Mouse (Mus musculus) brain, embryonic 18.5 days (tissue): ENCODE results near the gene Abhd12b.
A peak's percentile ranks its signal among the peaks of the same experiment; 100 is the strongest.
"Not testable (repeated sequence)": the region's sequence is repeated elsewhere in the genome, so short reads cannot be mapped to it uniquely, and the experiment has no call there.

Experiments
- DNase-seq: peaks from one replicate; pipeline ENCODE4 v3.0.0-alpha.2; 2012; ENCODE audit warnings: low read depth, low spot score

Abhd12b gene

DNA sequence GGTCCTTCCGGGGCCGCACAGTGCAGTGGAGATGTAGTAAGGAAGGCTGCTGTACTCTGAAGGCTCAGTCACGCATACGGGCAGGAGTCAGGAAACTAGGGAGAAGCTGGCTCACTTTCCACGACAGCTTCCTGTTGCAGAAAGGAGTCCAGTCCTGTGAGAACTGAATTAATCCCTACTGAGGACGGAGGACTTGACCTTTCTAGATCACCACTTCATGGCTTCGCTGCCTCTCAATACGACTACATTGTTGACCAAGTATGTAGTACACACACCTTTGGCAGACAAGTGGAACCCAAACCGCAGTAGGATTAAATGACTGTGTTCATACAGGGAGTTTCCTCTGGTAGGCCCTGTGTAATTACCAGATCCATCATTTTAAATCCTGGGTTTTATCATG, 16.3 kb upstream of the Abhd12b start:
- DNase-seq, result no peak

DNA sequence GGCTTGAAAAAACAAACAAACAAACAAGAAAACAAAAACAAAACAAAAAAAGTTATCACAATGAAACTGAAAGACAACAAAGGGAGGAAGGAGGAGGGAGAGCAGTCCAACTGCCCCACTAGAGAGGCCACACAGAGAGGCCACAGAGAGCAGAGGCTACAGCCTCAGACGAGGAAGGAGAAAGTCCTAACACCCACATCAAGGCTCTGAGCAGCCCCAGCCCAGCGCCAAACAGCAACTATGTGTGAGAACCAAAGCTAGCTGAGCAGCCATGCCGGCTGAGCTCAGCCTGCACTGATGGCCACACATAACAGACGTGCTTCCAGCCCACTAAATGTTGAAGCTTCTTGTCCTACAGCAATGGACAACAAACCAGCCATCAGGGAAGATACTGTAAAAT, 14.1 kb upstream of the Abhd12b start:
- no peak for DNase-seq

DNA sequence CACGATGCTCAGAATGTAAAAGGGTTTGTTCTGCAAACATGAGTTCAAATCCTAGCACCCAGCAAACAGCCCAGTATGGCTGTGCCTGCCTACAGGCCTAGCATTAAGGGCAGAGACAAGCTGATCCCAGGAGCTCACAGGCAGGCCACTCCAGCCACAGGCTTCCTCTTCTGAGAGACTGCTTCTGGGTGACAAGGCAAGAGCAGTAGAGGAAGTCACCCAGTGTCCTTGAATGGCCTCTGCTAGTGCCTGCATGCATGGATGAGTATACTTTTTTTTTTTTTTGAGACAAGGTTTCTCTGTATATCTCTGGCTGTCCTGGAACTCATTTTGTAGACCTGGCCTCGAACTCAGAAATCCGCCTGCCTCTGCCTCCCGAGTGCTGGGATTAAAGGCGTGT, 13.4 kb upstream of the Abhd12b start:
- no peak for DNase-seq

DNA sequence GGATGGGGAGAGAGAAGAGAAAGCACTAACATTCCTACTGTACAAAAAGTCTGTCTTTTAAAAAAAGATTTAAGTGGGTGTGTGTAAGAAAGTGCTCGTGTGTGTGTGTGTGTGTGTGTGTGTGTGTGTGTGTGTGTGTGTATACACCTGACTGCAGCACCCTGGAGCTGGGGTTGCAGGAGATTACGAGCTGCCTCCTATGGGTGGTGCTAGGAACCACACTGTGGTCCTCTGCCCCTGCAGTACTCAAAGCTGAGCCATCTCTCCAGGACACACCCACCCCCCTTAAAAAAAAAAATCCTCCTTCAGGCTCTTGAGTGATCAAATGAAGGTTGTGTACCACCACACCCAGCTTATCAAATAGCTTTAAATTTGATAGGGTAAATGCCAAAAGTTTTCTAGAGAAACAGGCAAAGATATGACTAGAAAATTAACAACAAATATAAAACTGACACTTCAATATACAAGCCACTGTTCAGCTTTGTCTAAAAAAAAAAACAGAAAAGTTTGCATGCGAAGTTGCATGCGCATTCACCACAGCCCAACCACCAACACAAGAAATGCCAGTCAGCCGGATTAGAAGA, 12.9 kb upstream of the Abhd12b start:
- DNase-seq, result no peak

DNA sequence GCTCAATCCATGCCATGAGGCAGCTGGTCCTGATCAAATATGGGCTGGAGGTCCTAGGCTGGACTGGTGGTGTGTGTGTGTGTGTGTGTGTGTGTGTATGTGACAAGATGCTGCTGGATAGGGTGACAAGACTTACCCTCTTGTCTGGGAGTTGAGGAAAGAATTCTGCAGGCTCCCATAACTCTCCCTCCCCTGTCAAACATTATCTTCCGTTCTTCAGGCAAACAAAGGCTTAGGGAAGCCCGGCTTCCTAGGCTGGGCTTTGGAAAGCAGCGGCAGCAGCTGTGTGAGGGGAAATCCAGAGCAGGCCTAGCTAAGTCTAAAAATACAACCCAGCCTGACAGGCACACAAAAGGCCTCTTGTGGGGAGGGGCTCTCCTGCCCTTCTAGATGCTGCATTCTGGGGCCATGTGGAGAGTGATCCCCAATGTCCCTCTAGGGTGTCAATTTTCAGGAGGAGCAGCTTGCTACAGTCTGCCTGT, 9.8 kb upstream of the Abhd12b start:
- DNase-seq, result not testable (repeated sequence)

DNA sequence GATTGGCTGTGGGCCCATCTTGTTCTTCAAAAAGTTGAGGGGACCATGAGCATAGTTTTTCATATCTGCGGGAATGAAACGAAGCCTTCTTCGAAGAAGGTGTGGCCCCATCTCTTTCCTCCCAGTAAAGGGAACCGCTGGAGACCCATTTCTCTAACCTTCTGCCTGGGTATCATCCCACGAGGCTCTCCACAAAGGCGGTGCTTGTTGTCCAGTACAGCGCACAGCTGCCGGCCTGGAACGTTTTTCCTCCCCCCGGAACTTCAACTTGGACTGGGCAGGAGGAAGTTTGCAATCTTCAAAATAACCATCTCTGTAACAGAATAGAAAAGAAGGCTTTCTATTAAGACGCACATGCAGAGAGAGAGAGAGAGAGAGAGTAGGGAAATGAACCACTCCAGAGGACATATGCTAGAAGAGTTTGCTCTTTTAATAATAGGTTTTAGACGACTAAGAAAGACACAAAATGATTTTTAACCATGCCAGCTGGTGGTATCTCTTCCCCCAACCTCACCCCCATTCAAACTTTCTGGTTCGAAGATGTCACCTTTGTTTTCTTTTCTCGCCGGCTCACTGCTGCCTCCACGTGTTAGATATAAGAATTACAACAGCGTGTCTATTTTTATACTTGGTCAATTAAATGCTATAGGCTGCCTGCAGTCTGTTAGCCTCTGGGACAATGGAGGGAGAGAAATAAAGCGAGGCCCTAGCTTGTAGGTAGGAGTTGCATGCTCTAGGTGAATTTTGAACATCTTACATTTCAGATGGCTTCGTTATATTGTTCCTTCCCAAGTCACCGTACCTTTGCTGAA, 9.1 kb upstream of the Abhd12b start:
- DNase-seq, result no peak

DNA sequence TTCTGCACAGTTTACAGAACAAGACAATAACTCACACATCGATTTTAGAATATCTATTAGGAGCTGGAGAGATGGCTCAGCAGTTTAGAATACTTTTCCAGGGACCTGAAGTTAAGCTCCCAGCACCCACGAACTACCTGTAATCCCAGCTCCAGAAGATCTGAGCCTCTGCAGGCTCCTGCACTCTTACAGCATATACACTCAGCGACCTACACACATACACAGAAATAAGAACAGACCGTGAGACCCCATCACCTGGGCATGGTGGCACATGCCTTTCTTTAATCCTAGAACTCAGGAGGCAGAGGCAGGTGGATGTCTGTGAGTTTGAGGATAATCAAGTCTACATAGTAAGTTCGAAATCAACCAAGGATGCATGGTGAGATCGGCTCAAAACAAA, 8.4 kb upstream of the Abhd12b start:
- no peak for DNase-seq

DNA sequence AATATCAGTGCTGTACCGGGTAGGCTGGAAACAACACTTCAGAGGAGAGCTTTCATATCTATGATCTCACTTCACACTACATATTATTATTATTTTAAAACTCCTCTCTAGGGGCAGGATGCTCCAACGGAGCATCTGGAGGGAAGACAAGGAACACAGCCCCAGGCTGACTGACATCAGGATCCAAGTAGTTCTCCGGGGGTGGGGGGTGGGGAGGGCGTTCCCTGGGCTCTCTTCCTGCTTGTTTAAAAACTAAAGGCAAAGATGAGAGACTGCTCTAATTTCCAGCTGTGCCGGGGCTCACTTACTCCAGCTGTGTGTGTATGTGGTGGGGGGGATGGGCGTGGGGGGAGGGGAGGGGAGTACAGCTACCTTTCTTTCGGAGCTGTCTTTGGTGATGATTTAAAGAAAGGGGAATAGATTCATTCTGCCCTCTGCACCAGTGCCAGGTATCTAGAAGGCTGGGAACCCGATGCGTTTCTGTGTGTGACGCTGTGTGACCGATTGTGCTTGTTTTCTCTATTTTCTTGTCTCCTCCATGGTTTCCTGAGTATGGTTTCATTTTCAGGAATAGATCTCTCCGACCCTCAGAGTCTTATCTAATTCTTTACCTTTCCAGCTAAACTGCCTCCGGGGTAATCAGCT, 5.8 kb upstream of the Abhd12b start:
- DNase-seq, result no peak

DNA sequence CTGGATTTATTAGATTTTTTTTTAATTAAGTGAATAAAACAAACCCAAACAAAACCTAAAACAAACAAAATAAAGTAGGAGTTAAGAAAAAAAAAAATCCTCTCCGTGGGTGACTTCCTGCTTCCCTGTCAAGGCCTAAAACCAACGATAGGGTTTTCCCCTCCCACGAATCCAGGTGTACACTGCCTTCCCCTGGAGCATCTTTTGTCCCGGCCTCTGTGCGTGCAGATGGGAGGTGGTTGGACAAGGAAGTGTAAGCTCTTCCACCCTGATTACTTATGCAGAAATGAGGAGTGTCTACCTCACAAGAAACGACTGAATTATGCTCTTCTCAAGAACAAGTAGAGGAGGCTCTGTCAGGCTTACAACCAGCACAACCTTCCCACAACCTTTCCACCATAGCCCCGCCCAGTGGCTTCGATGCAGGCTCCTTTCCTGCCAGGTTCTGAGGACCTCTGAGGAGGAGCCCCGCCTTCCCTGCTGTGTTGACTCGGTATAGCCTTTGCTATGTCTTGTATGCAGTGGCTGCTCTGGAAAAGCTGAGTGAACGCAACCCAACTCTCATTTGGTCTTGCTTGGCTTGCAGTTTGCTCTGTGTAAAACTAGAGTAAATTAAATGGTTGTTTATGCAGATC, 5.2 kb upstream of the Abhd12b start:
- DNase-seq, result no peak

DNA sequence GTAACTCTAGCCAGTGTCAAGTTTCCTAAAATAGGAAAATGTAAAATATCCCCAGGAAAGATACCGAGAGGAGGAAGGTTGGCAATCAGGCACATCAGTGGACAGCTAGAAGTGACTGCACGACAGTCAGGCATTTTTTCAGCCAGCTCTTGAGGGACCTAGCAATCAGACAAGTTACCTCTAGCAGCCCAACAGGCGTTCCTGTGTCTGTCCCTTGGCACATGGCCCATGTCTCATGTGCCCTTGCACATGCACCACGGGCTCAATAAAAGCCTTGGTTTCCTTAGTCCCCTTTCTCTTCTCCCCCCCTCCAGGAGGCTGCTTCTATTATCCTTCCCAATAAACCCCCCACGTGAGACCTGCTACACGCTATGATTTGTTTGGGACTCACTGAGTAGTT, 2.3 kb downstream of the Abhd12b start:
- DNase-seq, result no peak

DNA sequence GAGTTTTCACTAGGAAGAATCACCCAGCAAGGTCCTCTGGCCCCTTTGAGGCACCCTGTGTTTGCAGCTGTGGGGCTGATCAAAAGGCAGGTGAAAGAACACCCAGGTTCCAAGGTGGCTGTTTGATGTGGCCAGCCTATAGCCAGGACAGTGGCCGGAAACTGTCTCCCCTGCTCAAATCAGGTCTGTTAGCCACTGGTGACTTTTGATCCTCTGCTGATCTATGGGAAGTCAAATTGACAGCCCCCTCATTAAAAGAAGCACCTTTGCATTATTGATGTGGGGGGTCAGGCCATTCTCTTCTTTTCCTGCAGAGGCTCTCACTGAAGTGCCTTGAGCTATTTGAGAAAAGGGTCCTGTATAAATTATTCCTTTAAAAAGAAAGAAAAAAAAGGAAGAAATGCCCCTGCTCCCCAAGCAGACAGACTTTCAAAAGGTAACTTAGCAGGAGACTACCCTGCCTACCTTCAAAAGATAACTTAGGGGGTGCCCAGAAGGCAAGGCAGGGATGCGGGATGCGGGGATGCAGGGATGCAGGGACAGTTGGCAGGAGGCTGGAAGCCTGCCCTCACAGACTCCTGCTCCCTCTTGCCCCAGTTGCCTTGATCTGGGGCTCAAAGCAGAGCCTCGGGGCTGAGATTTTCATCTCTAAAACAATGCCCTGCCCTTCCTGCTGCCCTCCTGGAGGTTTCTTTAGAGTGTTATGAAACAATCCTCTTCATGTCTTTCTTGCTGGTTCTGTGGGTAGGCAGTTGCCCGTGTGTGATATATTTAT, 3.5 kb downstream of the Abhd12b start:
- no peak for DNase-seq

DNA sequence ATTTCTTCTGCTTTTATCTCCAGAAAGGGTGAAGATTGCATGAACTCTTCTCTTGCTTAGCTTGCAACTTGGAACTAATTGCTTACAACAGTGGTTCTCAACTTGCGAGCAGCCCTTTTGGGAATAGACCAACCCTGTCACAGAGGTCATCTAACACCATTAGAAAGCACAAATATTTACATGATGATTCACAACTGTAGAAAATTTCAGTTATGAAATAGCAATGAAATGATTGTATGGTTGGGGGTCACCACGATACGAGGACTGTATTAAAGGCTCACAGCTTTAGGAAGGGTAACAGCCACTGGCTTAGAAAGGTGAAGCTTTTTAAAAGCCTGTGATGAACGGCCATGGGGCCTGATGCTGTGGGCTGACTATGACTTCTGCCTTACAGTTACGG, 7.1 kb downstream of the Abhd12b start:
- DNase-seq, result no peak

DNA sequence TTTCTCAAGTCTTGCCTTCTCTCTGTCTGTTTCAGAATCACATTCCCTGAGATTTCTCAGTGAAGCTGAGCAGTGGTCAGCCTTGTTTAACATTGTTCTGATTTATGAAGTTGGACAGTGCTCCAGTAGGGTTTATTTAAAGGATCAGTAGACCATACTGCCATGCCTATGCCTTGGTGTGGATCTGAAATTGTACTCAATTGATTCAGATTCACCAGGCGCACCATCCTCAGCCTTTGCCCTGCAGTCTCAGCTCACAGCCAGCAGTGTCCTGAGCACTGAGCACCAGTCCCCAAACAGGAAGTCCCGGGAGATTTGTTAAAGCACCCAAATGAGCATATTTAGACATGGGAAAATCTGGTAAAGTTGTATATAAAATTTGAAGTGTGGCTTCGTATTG, 10.8 kb downstream of the Abhd12b start:
- no peak for DNase-seq

DNA sequence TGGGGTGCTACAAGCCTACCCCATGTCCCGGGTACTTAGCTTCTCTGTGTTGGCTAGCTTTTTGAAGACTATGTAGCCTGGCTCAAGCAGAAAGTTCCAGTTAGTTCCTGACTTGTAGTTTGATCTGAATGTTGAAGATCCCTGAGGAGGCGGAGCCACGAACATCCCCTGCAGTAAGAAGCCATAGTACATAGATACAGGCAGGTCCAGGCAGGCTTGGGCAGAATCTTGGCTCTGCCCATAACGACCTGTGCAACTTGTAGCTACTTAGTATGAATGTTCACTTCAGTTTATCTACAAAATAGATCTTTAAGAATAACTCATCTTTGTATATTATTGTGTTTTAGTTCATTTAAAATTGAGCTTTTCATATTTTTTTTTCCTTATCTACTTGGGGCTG, 14.0 kb downstream of the Abhd12b start:
- DNase-seq, result no peak

DNA sequence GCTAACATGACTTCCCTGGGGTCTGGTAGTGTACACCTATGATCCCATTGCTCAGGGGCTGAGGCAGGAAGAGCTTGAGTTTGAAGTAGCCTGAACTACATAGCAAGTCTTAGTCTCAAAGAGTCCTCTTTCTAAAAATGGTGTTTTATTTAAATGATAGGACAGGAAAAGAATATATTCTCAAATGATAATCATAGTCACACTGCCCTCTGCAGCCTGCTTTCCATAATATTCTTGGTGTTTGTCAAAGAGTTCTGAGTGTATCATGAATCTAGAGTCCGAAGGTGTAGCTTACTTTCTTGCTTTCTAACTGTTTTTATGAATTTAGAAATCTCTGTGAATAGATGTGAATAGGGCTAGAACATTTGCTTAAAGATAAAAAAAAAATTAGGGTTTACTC, 16.0 kb downstream of the Abhd12b start:
- DNase-seq, result no peak

DNA sequence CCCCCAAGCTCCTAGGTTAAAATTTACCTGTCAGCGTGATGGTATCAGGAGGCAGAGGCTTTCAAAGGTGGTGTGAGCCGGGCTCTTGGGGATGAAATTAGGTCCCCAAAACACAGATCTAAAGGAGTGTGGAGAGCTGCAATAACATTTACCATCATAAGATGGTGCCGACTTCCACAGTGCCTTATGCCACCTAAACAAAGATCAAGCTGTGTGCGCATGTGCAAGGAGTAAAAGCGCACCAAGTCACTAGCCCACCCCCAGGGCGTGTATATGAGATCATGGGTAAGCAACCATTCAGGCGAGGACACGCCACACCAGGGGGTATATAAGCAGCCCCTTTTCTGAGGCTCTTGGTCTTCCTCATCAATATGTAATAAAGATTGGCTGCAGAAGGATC, 29.6 kb downstream of the Abhd12b start:
- not testable (repeated sequence) for DNase-seq

DNA sequence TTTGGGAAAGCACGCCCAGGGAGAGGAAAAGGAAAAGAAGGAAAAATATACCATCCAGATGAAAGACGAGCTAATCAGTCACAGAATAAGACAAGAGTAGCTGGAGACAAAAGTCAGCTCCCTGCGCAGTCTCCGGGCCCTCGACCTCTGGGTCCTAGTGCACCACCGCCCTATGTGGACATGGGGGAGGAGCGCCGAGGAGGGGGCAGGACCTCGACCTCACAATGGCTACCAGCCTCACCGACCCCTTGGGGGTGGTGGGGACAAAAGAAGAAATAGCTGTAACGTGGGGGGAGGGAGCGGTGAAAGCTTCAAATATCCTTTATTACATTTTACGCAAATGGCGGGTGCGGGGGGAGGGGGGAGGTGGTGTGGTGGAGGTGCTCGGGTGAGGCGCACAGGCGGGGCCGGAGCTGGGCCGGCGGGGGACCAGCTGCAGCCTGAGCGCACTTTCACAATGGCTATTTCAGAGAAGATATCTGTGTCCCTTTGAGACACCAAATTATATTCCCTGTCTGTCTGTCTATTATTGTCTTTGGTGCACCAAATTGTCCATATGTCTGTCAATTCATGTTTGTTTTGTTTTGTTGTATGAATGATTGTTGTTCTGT, 30.3 kb downstream of the Abhd12b start:
- no peak for DNase-seq

DNA sequence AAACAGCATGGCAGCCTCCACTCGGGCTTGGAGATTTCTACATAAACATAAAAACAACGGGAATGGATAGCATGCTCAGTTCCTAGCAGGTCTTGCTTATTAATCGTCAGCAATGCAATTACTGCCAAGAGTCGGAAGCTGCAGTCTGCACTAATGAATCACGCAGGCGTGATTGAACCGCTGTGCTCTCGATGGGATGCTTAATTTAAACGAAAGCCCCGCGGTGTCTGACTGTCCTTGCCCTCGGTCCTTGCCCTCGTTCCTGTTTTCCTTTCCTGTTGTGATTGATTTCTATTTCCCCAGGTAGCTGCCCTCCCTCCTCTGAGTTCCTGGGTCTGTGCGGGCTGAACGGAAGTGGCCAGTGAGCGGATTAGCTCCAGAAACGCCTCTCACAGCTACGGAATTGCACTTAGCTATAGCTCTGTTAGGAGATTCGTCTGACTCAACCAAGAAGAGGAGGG, 38.4 kb downstream of the Abhd12b start:
- peak; percentile 20 for DNase-seq

DNA sequence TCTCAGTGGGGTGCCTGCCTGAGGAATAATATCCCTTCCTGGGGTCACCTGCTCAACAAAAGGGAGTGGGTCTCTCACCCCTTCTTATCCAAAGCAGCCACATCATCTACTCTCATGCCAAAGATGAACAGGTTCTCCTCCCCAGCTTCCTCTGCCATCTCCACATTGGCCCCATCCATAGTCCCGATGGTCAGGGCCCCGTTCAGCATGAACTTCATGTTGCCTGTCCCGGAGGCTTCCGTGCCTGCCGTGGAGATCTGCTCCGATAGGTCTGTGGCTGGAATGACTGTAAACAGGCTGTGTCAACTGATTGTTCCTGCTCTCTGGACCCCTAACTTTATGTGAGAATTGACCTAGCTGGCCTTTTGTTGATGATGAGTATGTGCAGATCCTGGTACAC, 41.5 kb downstream of the Abhd12b start:
- no peak for DNase-seq

DNA sequence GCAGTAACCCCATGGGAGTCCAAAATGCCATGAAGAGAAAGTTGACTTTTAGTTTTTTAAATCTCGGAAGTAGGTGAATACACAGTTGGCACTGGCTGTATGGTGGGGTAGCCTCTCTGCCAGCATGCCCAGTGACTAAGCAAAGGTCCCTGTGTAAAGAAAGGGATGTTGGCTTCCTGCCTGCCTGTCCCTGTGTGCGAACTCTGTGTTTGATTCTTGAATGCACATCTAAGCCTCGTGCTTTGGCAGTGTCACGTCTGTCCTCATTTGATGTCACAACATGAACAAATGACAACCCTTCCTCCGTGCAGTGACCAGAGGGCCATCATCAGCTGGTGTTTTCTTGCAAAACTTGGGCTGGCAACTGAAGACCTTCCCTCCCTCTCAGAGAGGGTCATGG, 42.4 kb downstream of the Abhd12b start:
- DNase-seq, result no peak

DNA sequence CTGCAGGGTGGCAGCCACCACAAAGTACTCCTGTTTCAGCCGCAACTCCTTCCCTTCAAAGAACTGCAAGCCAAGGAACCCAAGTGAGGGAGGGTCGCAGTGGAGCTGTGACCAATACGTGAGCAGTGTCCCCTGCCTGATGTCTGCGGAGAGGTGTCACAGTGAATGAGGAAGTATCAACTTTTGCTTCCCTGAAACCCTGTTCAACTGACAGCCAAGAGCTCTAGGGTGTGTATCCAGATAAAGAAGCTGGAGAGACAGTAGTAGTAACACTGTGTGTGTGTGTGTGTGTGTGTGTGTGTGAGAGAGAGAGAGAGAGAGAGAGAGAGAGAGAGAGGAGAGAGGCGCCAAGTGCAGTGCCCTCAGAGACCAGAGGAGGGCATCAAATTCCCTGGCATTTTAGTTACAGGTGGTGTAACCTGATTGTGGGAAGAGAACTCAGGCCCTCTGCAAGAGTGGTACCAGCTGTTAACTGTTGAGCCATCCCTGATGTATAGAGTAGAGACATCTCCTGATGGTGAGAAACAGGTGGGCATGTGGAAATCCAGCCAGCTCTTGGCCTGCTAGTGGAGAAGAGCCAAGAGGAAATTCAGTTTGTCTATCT, 48.1 kb downstream of the Abhd12b start:
- no peak for DNase-seq
